Mouse (Mus musculus): ENCODE results near the gene Pou6f2. TPM values are rescaled to one million over a fixed set of nuclear protein-coding genes. Genes with fewer than 3 reads are reported as not detected.

Pou6f2 gene
- polyA plus RNA-seq, 1 experiment from 2014 or later: 0.97 TPM

DNA sequence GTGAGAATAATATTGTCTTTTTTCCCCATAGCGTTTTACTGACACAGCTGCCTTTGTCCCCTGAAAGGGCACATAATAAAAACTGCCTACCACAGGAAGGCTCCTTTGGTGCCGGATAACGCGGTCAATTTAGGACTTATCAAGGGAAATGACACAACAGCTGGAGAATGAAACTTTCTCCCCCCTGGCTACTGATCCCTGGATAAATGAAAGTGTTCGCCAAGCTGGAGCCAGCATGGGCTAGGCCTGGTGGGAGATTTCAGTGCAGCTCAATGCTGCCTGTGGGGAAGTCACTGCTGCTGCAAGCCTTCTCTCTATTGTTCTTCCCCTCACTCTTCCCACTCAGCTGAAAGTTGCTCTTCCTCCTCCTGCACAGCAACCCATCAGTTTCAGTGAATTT is 267.8 kb downstream of the Pou6f2 start:
- no peak overlapping the region for H3K9ac ChIP-seq (replicated peaks)
- 35% methylated on average over 5 of the region's 5 CpGs for WGBS
- ATAC-seq (ENCODE audit: insufficient number of reproducible peaks, insufficient read depth, low FRiP score, low TSS enrichment, low read depth): no peak
- no peak overlapping the region for H3K4me2 ChIP-seq
- no peaks in the 10 kb centered on the region for H3K36me3 ChIP-seq
- 0 out of 2 replicates have a peak overlapping the region, but pooled peaks have one; percentile 12 for H3K27ac ChIP-seq
- no peaks in the 10 kb centered on the region for H3K27me3 ChIP-seq
- H3K9me3 ChIP-seq: no peaks in the 10 kb centered on the region
- no peak overlapping the region for H3K4me3 ChIP-seq (replicated peaks)
- peaks cover 22% of the 10 kb centered on the region for H3K4me1 ChIP-seq (replicated peaks)

DNA sequence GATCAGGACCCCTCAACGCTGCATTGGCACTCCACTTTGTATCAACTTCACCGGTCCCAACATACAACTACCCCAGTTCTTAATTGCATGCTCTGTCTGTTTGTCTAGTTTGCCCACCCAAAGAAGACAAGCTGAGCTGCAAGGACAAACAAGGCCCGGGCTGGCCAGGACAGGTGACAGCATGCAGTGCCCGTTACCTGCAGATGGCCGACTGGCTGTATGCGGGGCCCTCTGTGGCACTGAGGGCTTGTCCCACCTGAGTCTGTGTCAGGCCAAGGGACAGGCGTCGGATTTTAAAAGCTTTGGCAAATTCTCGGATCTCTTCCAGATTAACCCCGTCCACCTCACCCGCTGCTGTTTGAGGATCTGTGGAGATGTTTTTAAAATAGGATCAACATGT is 268.7 kb downstream of the Pou6f2 start:
- no peak overlapping the region for H3K4me3 ChIP-seq (replicated peaks)
- no peaks in the 10 kb centered on the region for H3K9me3 ChIP-seq
- no peak for ATAC-seq (ENCODE audit: insufficient number of reproducible peaks, insufficient read depth, low FRiP score, low TSS enrichment, low read depth)
- H3K4me2 ChIP-seq: no peak overlapping the region
- no peaks in the 10 kb centered on the region for H3K36me3 ChIP-seq
- H3K27ac ChIP-seq: no peak overlapping the region
- WGBS: 84% methylated on average over 11 of the region's 11 CpGs
- H3K4me1 ChIP-seq (replicated peaks): peaks cover 25% of the 10 kb centered on the region
- no peak overlapping the region for H3K9ac ChIP-seq (replicated peaks)
- no peaks in the 10 kb centered on the region for H3K27me3 ChIP-seq

DNA sequence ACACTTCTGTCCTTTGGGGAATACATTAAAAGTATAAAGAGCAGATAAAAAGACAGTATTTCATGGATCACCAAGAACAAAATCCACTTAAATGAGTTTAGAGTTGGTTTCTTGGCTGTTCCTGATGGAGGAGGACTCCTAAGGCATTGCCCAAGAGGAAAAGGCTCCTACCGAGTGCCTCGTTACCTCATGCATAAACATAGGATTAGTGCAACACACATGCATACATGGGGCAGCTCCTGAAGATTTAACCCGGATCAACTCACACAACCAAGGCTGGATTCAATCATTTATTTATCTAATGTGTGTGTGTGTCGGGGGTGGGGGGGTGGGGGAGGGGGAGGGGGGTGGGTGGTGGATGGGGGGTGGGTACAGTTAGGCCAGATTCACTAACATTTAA is 269.4 kb downstream of the Pou6f2 start:
- no peak for ATAC-seq (ENCODE audit: insufficient number of reproducible peaks, insufficient read depth, low FRiP score, low TSS enrichment, low read depth)
- Histone ChIP-seq H3K27ac (no peak overlapping the region), H3K9me3 (no peaks in the 10 kb centered on the region), H3K4me2 (no peak overlapping the region), H3K4me3 (replicated peaks) (no peak overlapping the region), H3K36me3 (no peaks in the 10 kb centered on the region), H3K4me1 (replicated peaks) (peaks cover 25% of the 10 kb centered on the region), H3K27me3 (no peaks in the 10 kb centered on the region), H3K9ac (replicated peaks) (no peak overlapping the region)
- WGBS: 45% methylated on average over 4 of the region's 4 CpGs

DNA sequence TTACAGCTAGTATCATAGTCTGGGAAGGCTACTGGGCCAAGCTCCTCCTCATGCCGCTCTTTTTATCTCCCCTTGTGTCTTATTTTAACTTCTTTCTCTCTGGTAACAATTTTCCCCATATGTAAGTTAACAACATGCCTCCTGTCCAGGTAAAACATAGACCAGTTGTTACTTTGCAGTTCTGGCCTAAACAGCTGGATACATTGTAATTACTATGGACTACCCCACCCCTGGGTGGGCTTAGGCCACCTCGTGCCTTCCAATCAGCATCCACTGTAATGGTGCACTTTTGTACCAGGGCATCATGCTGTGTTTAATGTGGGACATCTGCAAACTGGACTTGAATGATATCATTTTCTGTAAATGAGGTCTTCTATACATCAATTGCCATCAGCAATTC is 271.4 kb downstream of the Pou6f2 start:
- Histone ChIP-seq H3K9ac (replicated peaks) (no peak overlapping the region), H3K4me3 (replicated peaks) (no peak overlapping the region), H3K4me1 (replicated peaks) (peaks cover 25% of the 10 kb centered on the region), H3K27ac (no peak overlapping the region), H3K36me3 (no peaks in the 10 kb centered on the region), H3K9me3 (no peaks in the 10 kb centered on the region), H3K27me3 (no peaks in the 10 kb centered on the region), H3K4me2 (no peak overlapping the region)
- no peak for ATAC-seq (ENCODE audit: insufficient number of reproducible peaks, insufficient read depth, low FRiP score, low TSS enrichment, low read depth)
- 50% methylated on average over 2 of the region's 2 CpGs for WGBS

DNA sequence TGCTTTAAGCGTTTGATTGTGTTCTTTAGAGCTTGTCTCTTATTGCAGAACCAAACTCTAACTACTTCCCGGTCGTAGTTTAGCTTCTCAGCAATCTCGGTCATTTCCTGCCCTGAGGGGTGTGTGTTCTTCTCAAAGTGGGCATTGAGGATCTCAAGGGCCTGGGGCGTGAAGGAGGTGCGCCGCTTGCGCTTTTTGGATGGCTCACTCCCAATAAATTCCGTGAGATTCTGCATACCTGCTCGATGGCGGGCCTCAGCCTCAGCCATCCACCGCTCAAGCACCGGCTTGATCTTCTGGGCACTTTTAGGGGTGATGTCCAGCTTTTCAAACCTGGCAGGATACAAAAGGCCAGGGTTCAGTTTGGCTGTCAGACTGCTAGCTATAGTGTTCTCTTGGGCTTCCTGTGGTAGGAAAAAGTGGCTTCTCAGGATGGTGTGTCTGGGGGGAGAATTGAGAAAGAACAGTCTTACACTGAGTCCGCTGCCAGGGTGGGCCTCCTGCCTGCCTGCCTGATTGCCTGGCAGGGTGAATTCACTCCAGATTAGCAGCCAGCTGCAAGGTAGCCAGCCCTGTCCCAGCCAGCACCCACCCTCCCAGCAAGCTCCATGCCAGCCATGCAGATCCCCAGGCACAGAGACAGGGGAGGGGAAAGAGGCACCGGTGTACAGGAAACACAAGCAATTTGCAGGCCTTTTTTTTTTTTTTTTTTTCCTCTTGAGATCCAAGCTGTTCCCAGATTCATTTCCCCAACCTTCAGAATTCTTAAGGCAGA is 272.1 kb downstream of the Pou6f2 start:
- Histone ChIP-seq H3K9ac (replicated peaks) (no peak overlapping the region), H3K4me1 (replicated peaks) (peaks cover 24% of the 10 kb centered on the region), H3K27ac (no peak overlapping the region), H3K4me2 (no peak overlapping the region), H3K36me3 (no peaks in the 10 kb centered on the region), H3K27me3 (no peaks in the 10 kb centered on the region), H3K9me3 (no peaks in the 10 kb centered on the region), H3K4me3 (replicated peaks) (no peak overlapping the region)
- ATAC-seq (ENCODE audit: insufficient number of reproducible peaks, insufficient read depth, low FRiP score, low TSS enrichment, low read depth): no peak
- 55% methylated on average over 15 of the region's 15 CpGs for WGBS

DNA sequence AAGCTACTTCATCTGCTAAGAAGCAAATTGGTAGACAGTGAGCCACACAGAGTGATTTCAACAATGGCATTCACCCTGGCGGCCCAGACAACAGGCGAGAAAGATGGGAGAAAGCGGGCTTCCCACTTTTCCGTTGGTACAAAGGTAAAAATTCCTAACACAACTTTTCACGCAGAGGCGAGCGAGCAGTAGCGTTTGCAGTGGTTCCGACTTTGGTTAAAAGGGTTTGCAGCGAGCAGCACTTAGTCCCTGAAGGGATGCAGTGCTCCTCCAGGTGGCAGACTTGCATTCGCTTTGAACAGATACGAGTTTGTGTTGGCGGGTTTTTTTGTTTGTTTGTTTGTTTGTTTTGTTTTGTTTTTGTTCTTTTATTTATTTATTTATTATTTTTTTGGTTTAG is 273.1 kb downstream of the Pou6f2 start:
- no peaks in the 10 kb centered on the region for H3K27me3 ChIP-seq
- no peak overlapping the region for H3K27ac ChIP-seq
- H3K4me3 ChIP-seq (replicated peaks): no peak overlapping the region
- peak overlapping the region; percentile 46 for H3K4me2 ChIP-seq
- H3K9me3 ChIP-seq: no peaks in the 10 kb centered on the region
- H3K36me3 ChIP-seq: no peaks in the 10 kb centered on the region
- H3K9ac ChIP-seq (replicated peaks): no peak overlapping the region
- WGBS: 23% methylated on average over 13 of the region's 13 CpGs
- no peak for ATAC-seq (ENCODE audit: insufficient number of reproducible peaks, insufficient read depth, low FRiP score, low TSS enrichment, low read depth)
- peaks cover 14% of the 10 kb centered on the region for H3K4me1 ChIP-seq (replicated peaks)

DNA sequence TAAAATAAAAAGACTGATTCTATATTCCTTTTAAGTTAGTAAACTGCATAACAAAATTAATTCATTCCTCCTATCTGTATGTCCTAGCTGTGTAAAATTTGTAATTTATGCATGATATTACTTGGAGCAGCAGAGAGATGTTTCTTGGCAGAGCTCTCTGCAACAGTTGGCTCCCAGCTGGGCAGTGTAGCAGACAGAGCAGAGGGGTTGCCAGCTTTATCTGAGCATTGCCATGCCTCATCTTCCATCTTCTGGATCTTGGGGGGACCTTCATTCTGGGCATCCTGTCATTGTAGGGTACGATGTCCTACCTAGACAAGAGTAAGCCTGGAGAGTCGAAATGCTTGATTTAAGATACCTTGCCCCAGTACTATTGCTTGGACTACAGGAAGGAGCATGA is 277.1 kb downstream of the Pou6f2 start:
- WGBS: 89% methylated on average over 2 of the region's 2 CpGs
- H3K4me2 ChIP-seq: no peak overlapping the region
- no peak overlapping the region for H3K9ac ChIP-seq (replicated peaks)
- H3K27ac ChIP-seq: no peak overlapping the region
- H3K9me3 ChIP-seq: no peaks in the 10 kb centered on the region
- ATAC-seq (ENCODE audit: insufficient number of reproducible peaks, insufficient read depth, low FRiP score, low TSS enrichment, low read depth): no peak
- no peaks in the 10 kb centered on the region for H3K27me3 ChIP-seq
- H3K4me1 ChIP-seq (replicated peaks): peaks cover 8% of the 10 kb centered on the region
- no peak overlapping the region for H3K4me3 ChIP-seq (replicated peaks)
- H3K36me3 ChIP-seq: no peaks in the 10 kb centered on the region

DNA sequence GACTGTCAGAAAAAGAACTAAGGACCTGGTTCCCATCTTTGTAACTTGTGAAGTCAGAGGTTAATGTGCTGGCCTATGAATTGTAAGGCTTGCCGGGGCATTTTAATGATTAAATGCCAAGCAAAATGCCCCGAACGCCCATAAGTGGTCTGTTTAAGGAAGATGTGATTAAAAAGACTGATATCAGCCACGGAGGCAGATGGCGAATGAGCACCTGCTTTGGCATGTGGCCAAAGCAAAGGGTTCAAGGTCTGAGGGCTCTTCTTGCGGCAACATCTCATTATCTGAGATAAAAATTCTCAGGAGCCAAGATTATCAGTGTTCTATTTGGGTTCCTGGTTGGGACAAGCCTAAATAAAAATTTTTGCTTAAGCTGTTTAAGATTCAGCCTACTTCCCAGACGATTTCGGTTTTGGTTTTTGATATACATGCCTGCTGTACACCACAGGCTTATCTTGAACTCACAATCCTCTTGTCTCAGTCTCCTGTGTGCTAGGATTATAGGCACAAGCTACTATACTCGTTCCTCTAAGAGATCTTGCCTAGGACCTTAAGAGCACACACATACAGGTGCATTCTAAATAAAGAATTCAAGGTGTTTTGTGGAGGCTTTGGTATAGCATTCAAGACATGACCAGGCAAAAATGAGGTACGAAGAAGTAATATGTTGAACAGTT is 315.9 kb downstream of the Pou6f2 start:
- H3K36me3 ChIP-seq: no peaks in the 10 kb centered on the region
- no peak for ATAC-seq (ENCODE audit: insufficient number of reproducible peaks, insufficient read depth, low FRiP score, low TSS enrichment, low read depth)
- H3K4me2 ChIP-seq: no peak overlapping the region
- no peak overlapping the region for H3K27ac ChIP-seq
- no peak overlapping the region for H3K4me3 ChIP-seq (replicated peaks)
- no peaks in the 10 kb centered on the region for H3K4me1 ChIP-seq (replicated peaks)
- no peaks in the 10 kb centered on the region for H3K9me3 ChIP-seq
- H3K27me3 ChIP-seq: no peaks in the 10 kb centered on the region
- H3K9ac ChIP-seq (replicated peaks): no peak overlapping the region
- WGBS: 81% methylated on average over 10 of the region's 10 CpGs

Measured in limb, embryonic 12.5 days (tissue).